Mouse (Mus musculus) cerebellum, adult 18-20 months (tissue): ENCODE results near the gene Tbx5.
"Not testable (repeated sequence)": the region's sequence is repeated elsewhere in the genome, so short reads cannot be mapped to it uniquely, and the experiment has no call there.

ENCODE experiments used
- DNase-seq, 2 experiments: peaks; one replicate each; pipeline ENCODE4 v3.0.0; 2021

Tbx5 gene

DNA sequence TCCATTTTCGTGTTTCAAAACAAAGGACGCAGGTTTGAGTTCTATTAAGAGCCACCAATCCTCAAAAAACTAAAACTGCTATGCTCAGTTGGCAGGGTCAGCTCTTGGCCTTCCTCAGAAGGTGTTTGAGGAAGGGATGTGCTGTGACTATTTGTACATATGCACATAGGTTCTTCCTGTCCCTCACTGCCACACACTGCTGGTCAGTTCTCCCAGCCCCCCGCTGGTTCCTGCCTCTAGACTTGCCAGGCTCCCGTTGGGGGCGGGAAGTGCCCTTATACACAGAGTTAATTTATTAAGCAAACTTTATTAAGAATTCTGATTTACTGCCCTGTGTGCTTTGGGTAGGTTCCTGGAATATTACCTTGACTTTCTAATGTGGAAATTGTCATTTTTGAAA lies 11.9 kb downstream of the Tbx5 start:
- no peak for DNase-seq

DNA sequence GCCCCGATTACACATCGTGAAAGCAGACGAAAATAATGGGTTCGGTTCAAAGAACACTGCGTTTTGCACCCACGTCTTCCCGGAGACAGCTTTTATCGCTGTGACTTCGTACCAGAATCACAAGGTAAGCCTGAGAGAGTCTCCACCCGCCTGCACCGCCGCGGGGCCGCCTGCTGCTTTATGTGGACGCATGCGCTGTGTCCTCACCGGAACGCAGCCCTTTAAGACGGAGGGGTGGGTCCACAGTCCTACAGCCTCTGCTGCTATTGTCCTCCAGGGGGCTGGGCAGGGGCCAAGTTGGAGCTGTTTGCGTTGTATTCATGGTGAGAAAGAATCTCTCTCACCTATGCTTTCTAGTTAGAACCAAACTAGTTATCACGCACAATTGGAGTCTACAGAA lies 12.5 kb downstream of the Tbx5 start:
- no peak for DNase-seq

DNA sequence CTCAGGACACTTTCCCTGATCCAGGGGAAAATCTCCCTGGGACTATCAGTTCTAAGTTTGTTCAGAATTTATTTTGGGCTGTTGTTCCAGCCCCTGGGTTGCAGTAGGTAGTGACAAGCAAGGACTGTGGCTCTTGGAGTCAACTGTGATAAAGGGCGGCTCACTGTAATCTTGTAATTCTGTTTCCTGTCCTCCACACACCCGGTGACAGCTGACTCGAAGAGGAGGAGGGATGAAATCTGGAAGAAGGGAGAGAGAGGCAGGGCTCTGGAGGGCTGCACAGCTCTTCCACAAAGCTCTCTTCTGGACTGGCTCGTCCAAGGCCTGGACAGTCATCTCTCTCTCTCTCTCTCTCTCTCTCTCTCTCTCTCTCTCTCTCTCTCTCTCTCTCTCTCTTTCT lies 24.6 kb downstream of the Tbx5 start:
- DNase-seq, result no peak

DNA sequence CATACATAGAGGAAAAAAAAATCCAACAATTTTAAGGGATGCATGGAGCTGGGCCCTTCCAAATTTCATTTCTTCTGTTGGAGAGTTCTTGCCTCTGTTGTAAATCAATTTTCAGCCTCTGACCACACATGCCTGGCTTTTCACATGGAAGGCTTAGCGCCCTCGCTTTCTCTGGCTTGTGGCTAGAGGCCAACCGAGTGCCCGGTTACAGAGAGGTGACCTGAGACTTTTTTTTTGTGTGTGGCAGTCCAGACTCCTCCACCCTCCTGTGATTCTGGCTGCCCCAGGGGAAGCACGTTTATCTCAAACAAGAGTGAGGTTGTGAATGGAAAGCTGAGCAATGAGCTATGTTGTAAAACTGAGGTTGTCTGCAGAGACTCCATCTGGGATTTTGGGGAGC lies 28.8 kb downstream of the Tbx5 start:
- DNase-seq, result no peak

DNA sequence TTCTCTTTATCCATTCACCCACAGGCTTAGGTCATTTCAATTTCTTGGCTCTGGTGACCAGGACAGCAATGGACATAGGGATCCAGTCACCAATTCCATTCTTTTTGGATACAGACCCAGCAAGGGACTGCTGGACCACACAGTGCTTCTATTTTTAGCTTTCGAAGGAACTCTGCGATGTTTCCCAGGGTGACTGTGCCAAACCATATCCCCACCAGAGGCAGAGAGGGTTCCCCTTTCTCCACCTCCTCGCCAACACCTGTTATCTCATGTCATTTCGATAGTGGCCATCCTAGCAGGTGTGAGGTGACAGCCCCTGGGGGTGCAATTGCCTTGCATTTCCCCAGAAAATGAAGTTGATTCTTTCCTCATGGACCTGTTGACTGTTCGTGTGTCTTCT lies 30.0 kb downstream of the Tbx5 start:
- no peak for DNase-seq

DNA sequence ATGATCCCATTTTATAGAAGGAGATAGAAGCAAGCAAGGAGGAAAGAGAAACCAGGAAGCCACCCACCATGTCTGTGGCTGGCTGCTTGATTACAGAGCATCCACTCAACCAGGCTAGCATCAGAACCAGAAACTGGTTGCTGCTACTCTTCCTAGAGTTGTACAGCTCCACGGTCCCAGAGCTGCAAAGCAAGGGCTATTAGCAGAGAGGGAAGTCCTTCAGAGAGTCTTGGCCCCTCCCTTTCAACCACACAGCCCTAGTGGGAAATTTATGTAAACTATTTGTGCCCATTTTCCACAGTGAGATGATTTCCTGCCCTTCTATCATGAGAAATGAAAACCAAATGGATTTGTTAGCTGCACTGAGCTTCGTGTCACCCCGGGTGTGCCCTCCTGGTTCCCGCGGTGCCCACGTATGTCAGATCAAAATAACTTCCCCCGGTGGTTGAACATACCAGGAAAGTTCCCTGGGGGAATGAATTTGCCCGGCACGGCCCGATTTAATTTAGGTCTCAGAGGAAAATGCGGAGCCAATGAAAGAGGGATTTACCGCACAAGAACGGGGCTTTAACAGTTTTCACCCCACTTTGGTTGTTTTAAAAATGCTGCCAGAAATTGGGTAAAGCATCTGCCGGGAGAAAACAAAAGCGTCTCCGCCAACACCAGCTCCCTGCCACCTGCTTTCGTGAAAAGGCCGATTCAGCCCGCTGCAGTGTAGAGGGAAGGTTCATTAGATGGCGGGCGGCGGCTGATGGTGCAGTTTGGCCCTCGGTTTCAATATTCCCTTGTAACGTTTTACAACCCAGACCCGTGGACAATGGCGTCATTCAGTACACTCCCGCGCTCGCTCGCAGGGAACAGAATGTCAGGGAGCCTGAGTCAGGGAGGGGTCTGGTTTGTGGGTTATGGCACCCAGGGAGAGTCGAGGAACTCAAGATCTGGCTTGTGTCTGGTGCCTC lies 34.1 kb downstream of the Tbx5 start:
- peak; percentile 4 to 6 for DNase-seq

DNA sequence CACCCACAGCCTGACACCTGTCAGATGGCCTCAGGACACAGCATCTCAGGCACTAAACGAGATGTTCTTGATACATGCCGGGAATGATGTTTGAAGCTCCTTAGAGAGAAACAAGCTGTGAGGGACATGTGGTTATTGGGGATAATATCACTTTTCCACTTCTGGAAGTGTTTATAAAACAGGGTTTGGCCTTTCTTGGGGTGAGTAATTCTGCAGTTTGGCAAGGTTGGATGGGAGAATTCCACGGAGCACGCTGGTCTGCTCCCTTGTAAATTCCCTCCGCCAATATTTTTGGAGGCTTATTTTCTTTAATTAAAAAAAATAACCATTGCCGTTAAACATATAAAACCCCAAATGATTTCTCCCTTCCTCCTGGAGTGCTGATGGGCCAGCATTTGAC lies 35.5 kb downstream of the Tbx5 start:
- no peak for DNase-seq

DNA sequence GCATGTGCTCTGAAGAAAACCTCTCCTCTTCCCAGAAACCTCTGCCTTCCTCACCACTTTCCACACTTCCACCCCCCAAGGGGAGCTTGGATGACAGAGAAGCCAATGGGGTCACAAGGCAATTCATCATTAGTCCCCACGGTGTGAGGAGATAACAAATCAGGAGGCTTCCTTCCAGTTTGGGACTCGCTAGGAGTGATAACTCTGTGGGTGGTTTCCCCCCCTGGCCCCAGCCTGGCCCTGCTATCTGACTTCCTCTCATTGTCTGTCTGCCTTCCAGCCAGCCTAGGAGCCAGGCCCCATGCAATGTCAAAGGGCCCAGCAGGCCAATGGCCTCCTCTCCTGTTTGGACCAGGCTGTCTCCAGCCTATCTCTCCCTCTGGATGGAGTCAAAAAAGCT lies 43.0 kb downstream of the Tbx5 start:
- DNase-seq, result no peak

DNA sequence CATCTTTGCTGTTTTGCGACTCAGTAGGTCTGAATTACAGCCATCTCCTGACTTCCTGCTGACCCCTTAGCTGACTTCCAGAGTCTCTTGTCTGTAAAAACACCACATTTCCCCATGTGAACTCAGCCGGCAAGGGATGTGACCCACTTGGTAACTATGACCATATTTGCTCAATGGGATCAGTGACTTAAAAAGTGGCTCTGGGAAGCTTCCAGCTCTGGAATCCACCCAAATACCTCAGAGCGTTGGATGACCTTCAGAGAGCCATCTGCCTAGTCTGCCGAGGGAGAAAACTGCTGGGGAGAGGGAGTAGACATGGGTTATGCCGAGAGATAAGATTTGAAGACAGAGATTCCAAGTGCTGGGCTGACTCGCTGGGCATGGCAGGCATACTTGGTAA lies 44.7 kb downstream of the Tbx5 start:
- peak in 1 of 2 experiments; percentile 4 for DNase-seq

DNA sequence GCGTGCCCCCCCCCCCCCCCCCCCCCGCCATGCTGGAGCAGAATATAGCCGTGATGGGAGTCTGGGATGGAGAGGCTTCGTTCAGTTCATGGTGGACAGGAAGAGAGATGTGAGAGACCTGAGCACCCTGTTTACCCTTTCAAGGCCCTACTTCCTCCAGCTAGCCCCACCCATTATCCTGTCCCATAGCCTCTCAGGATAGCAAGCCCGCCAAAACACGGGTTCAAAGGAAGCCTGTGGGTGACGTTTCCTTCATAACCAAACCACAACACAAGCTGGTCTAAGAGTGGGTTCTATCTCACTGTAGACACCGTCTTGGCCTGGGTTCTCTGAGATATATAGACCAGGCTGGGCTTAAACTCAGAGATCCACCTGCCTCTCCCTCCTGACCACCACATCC lies 53.1 kb downstream of the Tbx5 start:
- DNase-seq, result no peak

DNA sequence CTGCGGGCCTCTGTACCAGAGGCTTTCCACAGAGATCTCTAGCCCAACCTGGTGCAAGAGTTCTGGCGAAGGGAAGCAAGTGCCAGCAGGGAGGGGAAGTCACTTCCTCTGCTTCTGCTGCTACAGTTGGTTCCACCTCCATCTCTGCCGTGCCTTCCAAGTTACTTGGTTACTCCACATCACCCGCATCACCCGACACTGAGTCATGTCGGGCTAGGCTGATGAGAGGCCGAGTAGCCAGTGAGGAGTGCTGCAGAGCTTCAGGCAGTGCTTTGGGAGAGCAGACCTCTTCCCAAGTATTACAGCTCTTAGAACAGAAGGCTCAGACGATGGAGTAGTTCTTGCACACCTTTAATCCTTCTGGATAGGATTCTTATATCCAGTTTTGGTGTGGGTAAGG lies 54.9 kb downstream of the Tbx5 start:
- DNase-seq, result no peak

DNA sequence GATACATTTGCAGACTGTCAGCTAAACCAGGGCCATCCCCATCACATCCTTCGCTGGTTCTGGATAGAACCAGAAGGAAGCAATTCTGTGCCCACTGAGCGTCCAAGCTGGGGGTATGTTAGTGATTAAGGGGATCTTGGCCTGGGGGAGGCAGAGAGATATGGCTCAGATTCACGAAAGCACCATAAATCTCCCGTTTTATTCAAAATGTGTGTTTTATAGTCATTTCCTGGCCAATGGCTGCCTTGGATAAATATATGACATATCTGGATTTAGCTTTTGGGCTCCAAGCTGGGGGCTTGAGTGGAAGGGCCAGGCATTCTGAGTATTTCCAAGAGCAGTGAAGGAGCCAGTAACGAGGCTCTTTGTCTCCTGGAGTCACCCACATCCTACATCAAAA lies 59.5 kb downstream of the Tbx5 start:
- DNase-seq, result no peak

DNA sequence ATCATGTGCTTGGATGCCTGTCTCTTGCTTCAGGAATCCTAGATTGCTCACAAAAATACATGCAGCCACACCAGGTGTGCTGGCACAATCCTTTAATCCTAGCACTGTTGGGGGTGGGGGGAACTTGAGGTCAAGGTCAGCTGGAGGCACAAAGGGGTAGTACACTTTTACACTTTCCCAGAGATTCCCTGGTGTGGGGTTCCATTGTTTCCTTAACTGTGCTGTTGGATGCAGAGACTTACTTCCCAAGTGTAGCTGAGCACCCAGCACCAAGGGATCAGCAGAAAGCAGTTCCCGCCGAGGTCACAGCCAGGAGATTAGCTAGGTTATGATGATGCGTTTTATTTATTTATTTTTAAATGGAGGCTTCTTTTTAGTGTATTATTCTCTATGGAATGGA lies 60.6 kb downstream of the Tbx5 start:
- DNase-seq, result no peak

DNA sequence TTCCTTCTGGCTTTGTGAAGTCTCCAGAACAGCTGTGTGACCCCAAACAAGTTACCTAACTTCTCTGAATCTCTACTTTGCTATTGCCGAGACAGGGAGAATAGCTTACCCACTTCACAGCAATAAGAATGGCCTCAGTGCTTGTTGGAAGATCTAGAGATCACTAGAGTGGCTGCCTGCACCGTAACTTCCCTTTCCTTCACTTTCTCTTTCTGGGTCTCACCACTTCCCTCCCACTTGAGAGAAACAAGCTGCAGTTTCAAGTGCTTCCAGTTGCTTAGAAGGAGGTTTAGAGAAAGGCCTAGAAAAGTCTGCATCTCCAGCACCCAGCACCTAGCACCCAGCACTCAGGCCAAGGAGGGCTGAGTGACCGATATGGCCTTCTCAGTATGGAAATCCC lies 64.1 kb downstream of the Tbx5 start:
- no peak for DNase-seq

DNA sequence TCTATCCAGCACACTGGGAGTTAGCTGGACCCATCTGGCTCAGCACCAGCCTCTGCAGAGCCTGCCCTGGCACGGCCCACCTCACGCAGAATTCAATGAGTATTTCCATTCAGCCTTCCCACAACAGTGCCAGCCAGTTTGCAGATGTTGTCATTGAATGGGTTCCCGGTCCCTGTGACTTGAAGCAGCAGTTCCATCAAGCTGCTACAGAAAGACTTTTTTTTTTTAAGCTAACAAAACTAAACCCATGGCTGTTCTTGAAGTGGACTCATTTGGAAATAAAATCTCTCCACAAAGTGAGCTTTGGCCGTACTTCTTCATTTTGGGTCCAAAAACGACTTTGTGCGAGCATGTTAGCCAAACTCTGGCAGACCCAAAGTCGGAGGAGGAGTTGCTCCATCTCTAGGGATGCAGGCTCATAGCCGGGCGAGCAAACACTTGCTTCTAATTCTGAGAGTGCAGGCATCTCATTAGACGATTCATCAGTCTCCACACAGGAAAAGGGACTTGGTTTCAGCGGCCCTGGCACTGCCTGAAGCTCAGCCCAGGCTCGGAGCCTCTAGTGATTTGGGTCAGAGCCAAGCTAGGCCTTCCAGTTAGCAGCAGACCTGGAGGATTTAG lies 84.2 kb downstream of the Tbx5 start:
- peak; percentile 6 to 7 for DNase-seq

DNA sequence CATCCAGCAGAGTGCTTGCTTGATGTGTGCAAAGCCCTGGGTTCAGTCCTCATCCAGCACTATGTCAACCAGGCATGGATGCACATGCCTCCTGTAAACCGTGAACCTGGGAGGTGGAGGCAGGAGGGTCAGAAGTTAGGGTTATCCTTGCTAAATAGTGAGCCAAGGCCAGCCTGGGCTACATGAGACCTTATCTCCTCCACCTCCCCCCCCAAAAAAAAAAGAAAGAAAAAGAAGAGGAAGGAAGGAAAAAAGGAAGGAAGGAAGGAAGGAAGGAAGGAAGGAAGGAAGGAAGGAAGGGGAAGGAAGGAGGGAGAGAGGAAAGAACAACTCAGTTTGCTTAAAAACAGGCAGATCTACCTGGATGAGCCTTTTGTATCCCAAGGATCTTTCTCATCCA lies 85.9 kb downstream of the Tbx5 start:
- not testable (repeated sequence) for DNase-seq

DNA sequence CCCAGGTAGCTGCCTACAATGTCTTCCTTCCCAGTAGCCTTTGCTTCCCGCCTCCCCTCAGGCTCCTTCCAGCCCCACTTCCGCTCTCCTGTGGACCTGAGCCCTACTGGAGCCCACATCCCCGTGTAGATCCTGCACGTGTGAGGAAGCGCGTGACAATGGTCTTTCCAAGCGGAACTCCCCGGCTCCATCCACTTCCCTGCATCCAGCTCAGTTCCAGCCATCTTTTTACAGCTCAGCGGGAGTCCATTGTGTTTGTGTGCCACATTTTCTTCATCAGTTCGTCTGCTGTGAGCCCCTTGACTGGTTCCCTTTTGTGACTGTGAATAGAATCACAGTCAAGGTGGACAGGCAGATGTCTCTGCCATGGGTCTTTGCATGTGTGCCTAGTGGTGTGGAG lies 88.5 kb downstream of the Tbx5 start:
- no peak for DNase-seq

DNA sequence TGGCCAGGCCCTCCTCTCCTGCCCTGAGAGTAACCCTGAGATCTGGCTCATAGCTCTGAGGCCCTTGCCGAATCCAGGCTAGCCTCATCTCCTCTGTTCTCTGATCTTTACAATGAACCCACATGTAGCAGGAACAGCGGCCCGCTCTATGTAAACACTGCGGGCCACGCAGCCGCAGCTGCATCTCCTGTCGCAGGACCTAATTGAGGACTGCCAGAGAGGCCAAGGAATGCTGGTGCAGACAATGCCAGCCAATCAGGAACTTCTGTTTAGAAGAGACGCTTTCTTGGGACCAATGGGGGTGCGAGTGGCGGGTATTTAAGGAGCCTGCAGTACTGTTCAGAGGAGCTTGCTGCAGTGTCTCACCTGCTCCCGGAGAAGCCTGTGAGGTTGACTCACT lies 89.8 kb downstream of the Tbx5 start:
- no peak for DNase-seq
